Mouse (Mus musculus) right cerebral cortex, postnatal 25 days (tissue): ENCODE results near the gene Rhox3f.
"Not testable (repeated sequence)": the region's sequence is repeated elsewhere in the genome, so short reads cannot be mapped to it uniquely, and the experiment has no call there.

Source experiments
- DNase-seq: peaks from one replicate; pipeline ENCODE4 v3.0.0; 2022

The Rhox3f gene

DNA sequence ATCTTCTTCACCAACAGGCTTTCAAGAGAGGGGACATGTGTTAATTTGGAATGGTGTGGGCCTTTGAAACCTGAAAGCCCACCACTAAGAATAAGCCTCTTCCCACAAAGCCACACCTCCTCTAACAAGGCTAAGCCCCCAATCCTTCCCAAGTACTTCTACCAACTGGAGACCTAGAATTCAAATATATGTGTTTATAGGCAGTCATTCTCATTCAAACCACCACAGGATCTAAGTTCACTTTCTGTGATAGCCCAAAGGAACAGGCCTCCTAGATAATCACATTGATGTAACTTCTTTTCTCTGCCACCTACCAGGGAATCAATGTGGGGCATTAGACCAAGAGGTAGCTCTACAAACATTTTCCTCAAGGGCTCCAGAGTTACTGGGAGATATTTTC is at the start of gene Rhox3f:
TSS of gene Rhox3f (plus strand) at position 301 of the 400 bp plus-strand sequence.
- DNase-seq, result not testable (repeated sequence)

- DNase-seq, result not testable (repeated sequence)
These were observed 39.1 kb upstream of the Rhox3f start, which contains the start of gene Rhox3e for GRCm38 (mm10) chrX:37541719-37542118. Gene Rhox3e (plus strand): TSS chrX:37542019.

DNA sequence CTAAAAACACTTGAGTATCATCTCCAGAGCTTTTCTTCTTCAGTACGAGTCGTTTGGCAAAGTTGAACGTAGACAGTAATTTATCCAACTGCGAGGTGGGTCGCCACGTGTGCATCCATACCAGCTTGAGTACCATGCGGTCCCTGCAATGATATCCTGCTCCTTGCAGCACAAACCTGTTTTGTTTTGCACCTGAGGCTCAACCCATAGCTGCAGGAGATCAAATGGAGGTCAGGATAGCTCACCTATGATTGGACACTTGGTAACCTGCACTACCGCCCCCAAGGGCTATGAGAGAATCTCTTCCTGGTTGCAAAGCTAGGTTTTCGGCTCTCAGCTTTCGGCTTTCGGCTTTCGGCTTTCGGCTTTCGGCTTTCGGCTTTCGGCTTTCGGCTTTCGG is 23.7 kb upstream of the Rhox3f start, which contains the start of gene Rhox4e:
TSS of gene Rhox4e (plus strand) at position 301 of the 400 bp plus-strand sequence.
- DNase-seq, result not testable (repeated sequence)

DNA sequence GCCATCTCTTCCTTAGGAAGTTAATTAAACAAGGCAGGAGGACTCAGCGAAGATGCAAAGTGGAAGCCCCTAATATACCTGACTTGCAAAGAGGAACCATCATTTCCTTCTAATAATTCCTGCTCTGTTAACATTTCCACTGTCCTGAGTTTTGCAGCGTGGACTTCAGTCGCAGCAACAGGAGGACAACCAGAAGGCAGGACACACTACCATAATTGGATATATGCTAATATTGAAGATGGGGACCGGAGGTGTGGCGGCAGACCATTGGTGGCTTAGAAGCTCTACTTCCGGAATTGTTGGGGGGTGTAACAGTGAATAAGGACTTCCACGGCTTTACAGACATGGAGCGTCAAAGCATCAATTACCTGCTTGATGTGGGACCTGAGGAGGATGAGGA is 9.7 kb upstream of the Rhox3f start, which contains the start of gene Rhox2f:
TSS of gene Rhox2f (plus strand) at position 301 of the 400 bp plus-strand sequence.
- not testable (repeated sequence) for DNase-seq

- DNase-seq, result not testable (repeated sequence)
These were observed 8.2 kb upstream of the Rhox3f start for GRCm38 (mm10) chrX:37572638-37573037.

GRCm38 (mm10) chrX:37607604-37608003 is 26.8 kb downstream of the Rhox3f start, which contains the start of gene Rhox4f:
Gene Rhox4f (minus strand): TSS chrX:37607704.
- DNase-seq, result not testable (repeated sequence)

DNA sequence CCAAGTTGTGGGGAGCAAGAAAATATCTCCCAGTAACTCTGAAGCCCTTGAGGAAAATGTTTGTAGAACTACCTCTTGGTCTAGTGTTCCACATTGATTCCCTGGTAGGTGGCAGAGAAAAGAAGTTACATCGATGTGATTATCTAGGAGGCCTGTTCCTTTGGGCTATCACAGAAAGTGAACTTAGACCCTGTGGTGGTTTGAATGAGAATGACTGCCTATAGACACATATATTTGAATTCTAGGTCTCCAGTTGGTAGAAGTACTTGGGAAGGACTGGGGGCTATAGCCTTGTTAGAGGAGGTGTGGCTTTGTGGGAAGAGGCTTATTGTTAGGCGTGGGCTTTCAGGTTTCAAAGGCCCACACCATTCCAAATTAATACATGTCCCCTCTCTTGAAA is 47.7 kb downstream of the Rhox3f start, which contains the start of gene Rhox3g:
TSS of gene Rhox3g (minus strand) at position 101 of the 400 bp plus-strand sequence.
- not testable (repeated sequence) for DNase-seq
